Mouse (Mus musculus): Measurements from ENCODE around the gene Clic4.
"Not testable (repeated sequence)": the region's sequence is repeated elsewhere in the genome, so short reads cannot be mapped to it uniquely, and the experiment has no call there.

DNA sequence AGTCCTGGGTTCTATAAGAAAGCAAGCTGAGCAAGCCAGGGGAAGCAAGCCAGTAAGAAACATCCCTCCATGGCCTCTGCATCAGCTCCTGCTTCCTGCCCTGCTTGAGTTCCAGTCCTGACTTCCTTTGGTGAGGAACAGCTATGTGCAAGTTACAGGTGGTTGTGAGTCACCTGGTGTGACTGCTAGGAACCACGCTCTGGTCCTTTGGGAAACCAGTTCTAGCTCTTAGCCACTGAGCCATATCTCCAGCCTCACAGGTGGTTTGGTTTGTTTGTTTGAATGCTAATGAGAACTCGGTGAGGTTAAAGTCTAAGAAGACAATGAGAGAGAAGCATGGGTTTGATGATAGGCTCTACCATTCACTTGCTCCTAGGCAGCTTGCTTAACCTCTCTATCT, 7.4 kb upstream of the Clic4 start:
- not testable (repeated sequence) for TF ChIP-seq CTCF (IDR thresholded peaks at IDR 0.05; ENCODE audit: borderline replicate concordance, extremely low read depth, insufficient read depth, insufficient read length); POLR2A (IDR thresholded peaks at IDR 0.05; ENCODE audit: borderline replicate concordance, extremely low read depth, insufficient read depth, insufficient read length, poor library complexity, severe bottlenecking)

Measured in brain, embryonic 14.5 days (tissue).